Mouse (Mus musculus) R1 (cell line): ENCODE results near the gene Gm26661.
A peak's percentile ranks its signal among the peaks of the same experiment; 100 is the strongest.

Source experiments
- DNase-seq: peaks from one replicate; pipeline ENCODE4 v3.0.0-alpha.2; 2018; ENCODE audit warnings: low read depth, low spot score

Gene Gm26661

DNA sequence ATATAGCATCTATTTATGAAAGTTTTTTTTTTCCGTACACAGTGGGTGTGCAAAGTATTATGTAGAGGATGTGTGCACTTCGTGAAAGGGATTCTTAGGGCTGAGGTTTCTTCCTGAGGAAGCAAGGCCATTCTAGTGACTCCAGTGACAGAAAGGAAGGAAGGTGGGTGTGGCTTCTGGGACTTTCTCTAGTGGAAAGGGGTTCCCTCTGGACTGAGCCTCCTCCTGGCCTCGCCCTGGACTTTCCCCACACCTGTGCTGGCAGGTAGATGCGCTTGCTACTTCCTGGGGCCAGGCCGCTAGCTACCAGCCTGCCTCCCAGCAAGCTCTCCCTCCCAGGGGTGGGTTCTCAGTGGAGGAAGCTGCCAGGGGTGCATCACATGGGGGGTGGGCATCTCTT is 28.1 kb downstream of the Gm26661 start:
- DNase-seq, result no peak

DNA sequence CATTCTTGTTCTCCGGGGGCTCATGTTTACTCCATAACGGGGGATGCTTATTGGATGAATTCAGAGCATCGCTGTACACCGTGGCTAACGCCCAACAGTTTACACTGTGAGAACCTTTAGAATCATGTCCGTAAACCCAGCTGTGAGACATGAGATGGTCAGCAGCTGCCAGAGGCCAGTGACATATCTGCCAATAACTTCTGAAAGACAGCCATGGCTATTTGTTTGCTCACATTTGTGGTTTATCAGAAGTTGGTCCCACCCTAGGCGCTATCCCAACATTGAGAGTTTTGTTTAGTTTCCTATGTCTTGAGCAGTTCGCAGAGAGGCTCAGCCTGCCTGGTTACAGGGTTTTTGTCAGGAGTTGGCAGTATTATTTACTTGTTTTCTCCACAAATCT is 30.0 kb downstream of the Gm26661 start:
- DNase-seq, result no peak

DNA sequence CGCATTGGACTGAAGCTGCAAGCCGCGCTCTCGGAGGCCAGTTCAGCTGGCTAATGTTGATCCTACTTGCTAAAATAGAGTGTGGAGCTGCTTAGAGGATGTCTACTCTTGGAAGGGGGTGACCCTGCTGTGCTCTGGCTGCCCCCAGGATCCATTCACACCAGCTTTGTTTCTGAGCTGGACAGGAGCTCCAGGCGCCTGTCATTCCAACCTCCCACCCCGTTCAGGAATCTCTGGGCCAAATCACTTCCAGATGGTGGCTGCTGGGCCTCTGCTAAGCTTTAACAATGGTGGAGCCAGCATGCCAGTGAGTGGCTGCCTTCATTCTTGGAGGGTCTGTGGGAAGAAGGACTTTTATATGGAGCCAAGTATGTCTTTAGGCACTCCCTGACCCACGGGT is 31.3 kb downstream of the Gm26661 start:
- DNase-seq, result peak; percentile 75

DNA sequence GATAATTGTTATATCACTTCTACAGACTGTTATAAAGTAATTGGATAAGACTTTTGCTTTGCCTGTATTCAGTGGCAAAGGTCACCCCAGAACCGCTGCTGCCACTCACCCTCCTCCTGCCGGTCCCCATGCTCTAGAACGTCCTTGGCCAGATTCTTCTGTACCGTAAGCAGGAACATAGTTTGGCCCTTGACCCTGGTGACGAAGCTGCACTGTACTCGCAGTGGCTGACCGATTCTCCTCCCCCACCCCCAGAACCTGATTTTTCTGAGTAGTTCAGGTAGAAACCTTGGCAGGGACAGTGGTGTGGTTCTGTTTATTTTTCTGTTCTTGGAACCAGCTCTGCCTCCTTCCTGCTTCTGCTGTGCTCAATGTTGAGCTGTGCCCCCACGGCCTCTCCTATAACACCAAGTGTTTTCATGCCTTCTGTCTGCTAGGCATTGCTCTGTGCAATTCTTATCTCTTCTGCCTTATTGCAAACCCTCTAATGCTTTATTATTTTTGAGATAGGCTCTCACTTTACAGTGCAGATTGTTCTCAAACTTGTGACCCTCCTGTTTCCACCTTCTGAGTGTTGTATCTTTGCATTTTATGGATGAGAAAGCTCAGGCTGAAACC is 33.4 kb downstream of the Gm26661 start:
- no peak for DNase-seq

DNA sequence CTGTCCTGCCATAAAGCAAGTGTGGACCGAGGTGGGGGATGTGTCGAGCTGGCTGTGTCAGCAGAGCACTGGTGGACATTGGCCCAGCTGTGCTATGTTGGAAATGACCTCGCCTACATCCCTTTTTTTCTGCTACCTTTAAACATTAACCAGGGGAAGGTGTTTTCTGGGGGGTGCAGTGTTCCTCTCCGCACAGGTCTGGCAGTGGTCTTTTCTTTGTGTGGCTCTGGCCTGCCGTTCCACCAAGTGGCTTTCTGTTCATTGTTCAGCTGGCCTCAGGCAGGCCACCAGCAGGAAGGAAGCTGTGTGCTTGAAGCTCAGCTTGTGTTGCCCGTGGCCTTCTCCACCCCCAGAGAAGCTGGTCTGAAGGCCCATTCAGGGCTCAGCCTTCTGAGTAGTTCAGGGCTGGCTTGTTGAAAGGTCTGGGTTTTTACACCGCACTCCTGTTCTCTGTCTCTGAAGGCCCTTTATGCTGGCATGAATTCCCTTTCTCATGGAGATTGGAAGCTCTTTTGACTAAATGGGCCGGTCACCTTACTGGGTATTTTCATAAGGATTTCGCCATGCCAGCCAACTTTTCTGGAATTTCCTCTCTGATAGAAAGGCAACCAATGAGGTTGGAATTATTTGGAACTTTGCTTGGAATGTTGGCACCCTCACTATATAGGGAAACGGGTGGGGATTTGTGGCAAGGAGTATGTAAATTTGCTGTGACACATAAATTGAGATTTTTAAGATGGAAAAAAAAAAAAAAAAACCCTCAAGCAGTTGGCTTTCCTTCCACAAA is 35.0 kb downstream of the Gm26661 start:
- DNase-seq, result no peak

DNA sequence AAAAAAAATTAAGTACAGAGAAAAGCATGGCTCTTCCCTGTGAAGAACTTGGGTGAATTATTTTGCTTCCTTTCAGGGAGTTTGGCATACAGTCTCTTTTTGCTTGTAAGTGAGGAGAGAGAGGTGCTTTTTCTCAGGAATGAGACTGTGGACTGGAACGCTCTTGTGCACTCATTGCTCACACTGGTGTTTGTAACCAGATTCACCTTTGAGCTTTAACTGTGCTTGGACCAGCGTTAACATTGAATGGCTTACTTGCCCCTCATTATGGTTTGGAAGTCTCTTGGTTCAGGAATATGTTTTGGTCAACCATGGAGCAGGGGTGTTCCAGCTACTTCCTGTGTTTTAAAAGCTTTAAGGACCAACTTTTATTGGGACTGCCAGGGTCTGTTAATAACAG is 37.8 kb downstream of the Gm26661 start:
- no peak for DNase-seq

DNA sequence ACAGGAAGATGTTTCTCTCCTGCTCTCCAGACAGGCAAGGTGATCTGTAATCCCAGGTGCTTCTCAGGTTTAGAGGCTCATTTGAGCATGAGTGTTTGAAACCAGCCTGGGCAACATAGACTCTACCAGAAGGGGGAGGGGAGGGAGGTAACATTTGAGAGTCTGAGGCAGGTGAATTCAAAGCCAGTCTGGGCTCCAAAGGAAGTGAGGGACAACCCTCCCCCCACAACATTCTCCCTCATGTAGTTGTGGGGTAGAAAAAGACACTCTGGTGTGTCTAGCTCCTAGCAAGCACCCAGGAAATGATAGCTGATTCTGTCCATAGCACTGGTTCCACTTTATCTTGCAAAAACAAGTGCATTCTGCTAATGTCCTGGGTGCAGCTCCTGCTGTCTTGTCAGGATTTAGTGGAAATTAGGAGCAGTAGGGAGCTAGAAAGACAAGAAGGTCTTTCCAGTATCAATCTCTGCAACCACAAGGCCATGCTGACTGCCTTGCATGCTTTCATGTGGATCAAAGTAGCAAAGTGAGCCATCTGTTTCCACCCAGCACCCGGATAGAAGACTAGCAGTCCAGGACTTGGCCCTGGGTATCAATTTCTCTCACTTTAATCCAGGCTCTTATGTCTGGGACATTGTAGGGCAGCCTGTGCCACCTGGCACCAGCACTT is 40.5 kb downstream of the Gm26661 start:
- no peak for DNase-seq

DNA sequence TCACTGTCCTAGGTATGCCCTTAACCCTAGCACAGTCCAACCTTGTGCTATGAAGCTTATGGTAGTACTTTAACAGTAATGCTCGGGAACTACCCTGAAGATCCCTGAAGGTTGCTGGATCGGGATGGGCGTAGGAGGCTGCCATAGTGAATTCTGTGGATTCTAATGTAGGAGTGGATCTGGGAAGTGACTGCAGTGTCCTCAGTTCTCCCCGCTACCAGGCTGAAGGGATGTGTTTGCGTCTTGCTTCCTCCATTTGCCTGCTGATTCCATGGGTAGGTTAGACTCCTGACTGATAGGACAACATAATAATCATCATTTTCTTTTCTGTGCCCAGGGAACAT is 41.0 kb downstream of the Gm26661 start:
- DNase-seq, result no peak

DNA sequence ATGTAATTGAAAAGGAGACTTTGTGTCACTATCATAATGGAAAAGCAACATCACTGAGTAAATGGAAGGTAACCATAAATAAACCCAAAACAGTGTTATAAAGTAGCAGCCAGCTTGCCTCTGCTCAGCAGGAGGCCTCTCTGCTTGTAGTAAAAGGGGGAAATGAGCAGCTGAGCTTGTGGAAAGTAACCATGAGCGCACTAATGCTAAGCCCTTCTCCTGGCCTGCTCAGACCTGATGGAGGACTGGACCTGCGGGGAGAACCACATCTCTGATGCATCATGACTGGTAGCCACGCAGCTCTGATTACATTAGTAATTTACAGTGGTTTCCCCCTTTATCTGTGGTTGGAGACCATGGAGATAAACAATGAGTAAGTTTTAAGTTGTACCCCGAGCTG is 42.1 kb downstream of the Gm26661 start:
- no peak for DNase-seq

DNA sequence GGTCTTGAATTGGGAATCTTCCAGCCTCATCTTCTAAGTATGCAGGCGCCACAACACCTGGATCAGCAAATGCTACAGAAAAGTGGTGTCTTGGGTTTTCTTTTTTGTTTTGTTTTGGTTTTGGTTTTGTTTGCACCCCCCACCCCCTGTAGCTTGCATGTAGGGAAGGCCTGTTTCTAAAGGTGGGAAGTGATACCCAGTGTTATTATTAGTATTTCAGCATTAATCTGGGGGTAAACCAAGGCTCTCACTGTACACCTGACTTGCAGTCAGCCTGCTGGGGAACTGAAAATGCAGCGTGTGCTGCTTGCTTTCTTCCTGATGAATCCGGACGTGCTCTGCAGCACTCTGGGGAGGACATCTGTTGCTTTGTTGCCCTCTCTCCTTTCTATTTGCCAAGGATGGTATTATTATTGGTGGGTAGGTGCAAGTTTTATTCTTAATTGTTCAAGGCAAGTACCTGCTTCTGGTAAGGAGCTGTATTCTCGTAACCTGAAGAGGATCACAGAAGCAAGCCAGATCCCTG is 47.2 kb downstream of the Gm26661 start:
- DNase-seq, result no peak

DNA sequence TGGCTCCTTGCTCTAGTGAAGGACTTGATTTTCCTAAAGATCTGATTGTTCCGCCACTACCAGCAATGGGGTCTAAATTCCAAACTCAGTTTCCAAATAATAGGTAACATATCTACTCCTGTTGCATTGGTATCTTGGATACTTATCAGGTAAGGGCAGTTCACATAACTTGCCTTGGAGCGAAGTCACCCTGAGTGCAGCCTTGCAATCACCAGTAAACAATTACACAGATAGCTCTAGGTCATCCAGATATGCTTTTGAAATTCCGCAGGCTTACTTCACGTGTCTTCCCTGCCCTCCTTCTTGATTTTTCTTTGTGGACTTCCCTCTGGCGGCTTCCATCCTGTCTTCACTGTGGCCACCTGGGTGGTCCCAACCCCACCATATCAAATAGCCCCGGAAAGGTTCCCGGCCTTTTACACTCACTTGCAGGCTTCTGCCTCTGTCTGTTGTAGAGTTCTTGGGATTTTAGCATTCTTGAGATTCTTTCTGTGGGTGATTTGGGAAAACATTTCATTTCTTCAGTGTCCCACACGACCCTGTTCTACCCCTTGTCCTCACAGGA is 48.6 kb downstream of the Gm26661 start:
- peak; percentile 47 for DNase-seq
